Mouse (Mus musculus): ENCODE measurements around the gene Gorab.

The Gorab gene

GRCm38 (mm10) chr1:163355626-163356156 is 47.8 kb downstream of the Gorab start:
- no peak for DNase-seq

DNA sequence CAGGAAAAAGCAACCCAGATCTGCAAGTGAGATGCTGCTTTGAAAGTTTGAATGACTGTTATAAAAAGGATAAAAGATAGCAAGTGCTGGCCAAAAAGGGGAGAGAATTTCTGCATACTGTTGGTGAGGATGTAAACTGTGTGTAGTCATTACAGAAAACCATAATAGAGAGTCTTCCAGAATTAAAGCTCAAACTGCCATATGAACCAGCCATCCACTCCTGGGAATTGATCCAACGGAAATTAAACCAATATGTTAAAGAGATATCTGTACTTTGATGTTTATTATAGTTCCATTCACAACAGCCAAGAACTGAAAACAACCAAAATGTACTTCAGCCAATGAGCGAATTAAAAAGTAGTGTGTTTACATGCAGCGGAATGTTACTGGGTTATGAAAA is 52.5 kb downstream of the Gorab start:
- DNase-seq: no peak

GRCm38 (mm10) chr1:163345541-163345940 is 57.9 kb downstream of the Gorab start:
- DNase-seq: no peak

DNA sequence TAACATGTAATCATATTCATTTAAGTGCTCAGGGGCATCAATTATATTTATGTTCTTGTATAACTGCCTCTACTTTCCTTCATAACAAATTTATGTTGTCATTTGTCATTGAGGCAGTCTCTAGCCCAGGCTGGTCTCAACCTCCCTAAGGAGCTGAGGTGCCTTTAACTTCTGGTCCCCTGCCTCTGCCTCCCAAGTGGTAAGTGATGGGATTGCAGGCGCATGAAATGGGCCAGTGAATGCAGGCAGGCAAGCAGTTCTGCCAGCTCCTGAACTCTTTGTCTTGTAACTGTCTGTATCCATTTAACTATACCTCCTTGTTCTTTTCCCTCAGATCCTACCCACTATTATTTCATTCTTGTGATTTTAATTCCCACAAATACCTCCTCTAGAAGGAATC is 58.5 kb downstream of the Gorab start:
- DNase-seq: no peak

GRCm38 (mm10) chr1:163339219-163339561 is 64.3 kb downstream of the Gorab start:
- no peak for DNase-seq

GRCm38 (mm10) chr1:163338525-163339218 is 64.8 kb downstream of the Gorab start:
- no peak for DNase-seq

GRCm38 (mm10) chr1:163337821-163338220 is 65.6 kb downstream of the Gorab start:
- DNase-seq: no peak
